Mouse (Mus musculus) midbrain, embryonic 14.5 days (tissue): ENCODE results near the gene Smurf1. TPM values are rescaled to one million over a fixed set of nuclear protein-coding genes. Genes with fewer than 3 reads are reported as not detected.

ENCODE experiments used
- ATAC-seq: fragments of 200-750 bp; cut with Nextera tagmentation; 2 replicates; pipeline ENCODE4 v1.8.0; 2017; ENCODE audit warnings: moderate number of reproducible peaks, moderate library complexity; ENCODE audit not compliant: low FRiP score, low TSS enrichment
- DNase-seq: peaks from one replicate; pipeline ENCODE4 v3.0.0-alpha.2; 2015
- H3K27ac ChIP-seq: fragments of 300-500 bp; sonication (generic); replicated peaks from 2 replicates; pipeline ENCODE4 v1.5.1; 2014; ENCODE audit warnings: mild to moderate bottlenecking, low read depth, low read length, moderate library complexity
- H3K27me3 ChIP-seq: fragments of 300-500 bp; sonication (generic); 2 replicates; pipeline ENCODE4 v1.6.1; 2014; ENCODE audit warnings: low read length, control low read depth, mixed read lengths; ENCODE audit not compliant: control insufficient read depth, insufficient read depth
- H3K36me3 ChIP-seq: fragments of 300-500 bp; sonication (generic); 2 replicates; pipeline ENCODE4 v1.6.1; 2014; ENCODE audit warnings: low read length, control low read depth; ENCODE audit not compliant: control insufficient read depth, insufficient read depth
- H3K4me1 ChIP-seq: fragments of 300-500 bp; sonication (generic); 2 replicates; pipeline ENCODE4 v1.6.1; 2014; ENCODE audit warnings: mild to moderate bottlenecking, antibody characterized with exemption, low read length, control low read depth; ENCODE audit not compliant: control insufficient read depth, insufficient read depth
- H3K4me2 ChIP-seq: fragments of 300-500 bp; sonication (generic); 2 replicates; pipeline ENCODE4 v1.6.1; 2014; ENCODE audit warnings: mild to moderate bottlenecking, low read length, moderate library complexity
- H3K4me3 ChIP-seq: fragments of 300-500 bp; sonication (generic); replicated peaks from 2 replicates; pipeline ENCODE4 v1.5.1; 2014; ENCODE audit warnings: low read depth, low read length
- H3K9ac ChIP-seq: fragments of 300-500 bp; sonication (generic); replicated peaks from 2 replicates; pipeline ENCODE4 v1.6.1; 2014; ENCODE audit warnings: mild to moderate bottlenecking, low read length, moderate library complexity
- H3K9me3 ChIP-seq: fragments of 300-500 bp; sonication (generic); 2 replicates; pipeline ENCODE4 v1.6.1; 2016; ENCODE audit warnings: low read length, control low read depth, mixed read lengths; ENCODE audit not compliant: control insufficient read depth
- WGBS: fragments of 180-500 bp; shearing (Covaris S2); extraction: QIAGEN DNeasy Blood & Tissue Kit; methylation state at CpG from one replicate; pipeline ENCODE4 v1.1.7; 2014; 5-methylcytosine and 5-hydroxymethylcytosine counted together
- polyA plus RNA-seq: library from polyadenylated mRNA; unstranded; fragments of >200 nt; fragmentation: Nextera tagmentation; extraction: Ambion mirVana; gene quantifications from 2 replicates; pipeline ENCODE4 v1.2.1, GENCODE M21; 2014

Gene Smurf1
- polyA plus RNA-seq, 1 experiment from 2014 or later: 44.9 TPM

DNA sequence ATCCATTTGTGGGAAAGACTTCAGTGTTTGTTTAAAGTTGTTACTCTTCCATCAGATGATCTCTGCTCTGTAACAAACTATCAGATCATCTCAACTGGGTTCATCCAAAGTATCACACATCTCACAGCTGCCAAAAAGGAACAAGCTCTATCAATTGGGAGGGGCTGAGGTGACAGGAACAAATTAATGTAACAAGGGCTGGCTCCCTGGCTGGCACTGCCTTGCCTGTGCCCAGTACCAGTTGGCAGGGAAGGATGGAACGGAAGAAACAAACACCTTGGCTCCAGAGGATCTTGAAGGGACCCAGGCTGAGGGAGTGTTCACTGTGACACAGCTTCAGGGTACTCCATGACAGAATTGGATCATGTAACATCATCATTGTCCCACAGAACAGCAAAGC lies 17.6 kb downstream of the Smurf1 start:
- DNase-seq: no peak
- Histone ChIP-seq H3K4me1 (no peaks in the 10 kb centered on the region), H3K4me3 (no peak overlapping the region), H3K9me3 (no peaks in the 10 kb centered on the region), H3K4me2 (no peak overlapping the region), H3K27ac (no peak overlapping the region), H3K36me3 (no peaks in the 10 kb centered on the region), H3K27me3 (no peaks in the 10 kb centered on the region), H3K9ac (no peak overlapping the region)
- ATAC-seq: no peak
- WGBS: 92% methylated on average over 1 of the region's 1 CpGs

DNA sequence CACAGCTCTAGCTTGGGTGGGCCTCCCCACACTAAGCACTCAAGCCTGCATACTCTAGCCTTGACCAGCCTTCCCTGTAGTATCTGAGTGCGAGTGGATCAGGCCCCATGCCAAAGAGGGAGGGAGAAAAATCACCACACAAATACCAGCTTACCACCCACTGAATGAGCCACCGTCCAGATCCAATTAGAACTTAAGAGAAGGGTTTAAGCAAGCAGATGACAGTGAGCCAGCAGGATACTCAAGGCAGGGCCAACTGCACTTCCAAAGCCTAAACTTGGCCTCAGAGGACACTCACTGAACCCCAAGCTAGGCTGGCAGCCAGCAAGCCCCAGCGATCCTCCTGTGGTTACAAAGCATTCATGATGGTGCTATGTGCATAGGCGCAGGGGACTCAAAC lies 19.6 kb downstream of the Smurf1 start:
- no peak overlapping the region for H3K9ac ChIP-seq
- no peak for ATAC-seq
- H3K4me3 ChIP-seq: no peak overlapping the region
- H3K27ac ChIP-seq: no peak overlapping the region
- H3K36me3 ChIP-seq: no peaks in the 10 kb centered on the region
- no peaks in the 10 kb centered on the region for H3K27me3 ChIP-seq
- H3K4me1 ChIP-seq: peaks cover 6% of the 10 kb centered on the region
- DNase-seq: peak; percentile 31
- no peaks in the 10 kb centered on the region for H3K9me3 ChIP-seq
- 57% methylated on average over 4 of the region's 4 CpGs for WGBS
- no peak overlapping the region for H3K4me2 ChIP-seq

- Histone ChIP-seq H3K36me3 (no peaks in the 10 kb centered on the region), H3K9me3 (no peaks in the 10 kb centered on the region), H3K4me2 (no peak overlapping the region), H3K27me3 (no peaks in the 10 kb centered on the region), H3K4me1 (peaks cover 13% of the 10 kb centered on the region), H3K27ac (no peak overlapping the region), H3K4me3 (no peak overlapping the region), H3K9ac (no peak overlapping the region)
- DNase-seq: no peak
- 91% methylated on average over 7 of the region's 7 CpGs for WGBS
- ATAC-seq: no peak
Measured at GRCm38 (mm10) chr5:144944932-144945331, 20.7 kb downstream of the Smurf1 start.

GRCm38 (mm10) chr5:144944370-144944769 lies 21.3 kb downstream of the Smurf1 start:
- Histone ChIP-seq H3K9ac (no peak overlapping the region), H3K36me3 (no peaks in the 10 kb centered on the region), H3K4me3 (no peak overlapping the region), H3K9me3 (no peaks in the 10 kb centered on the region), H3K27ac (no peak overlapping the region), H3K27me3 (no peaks in the 10 kb centered on the region), H3K4me1 (peaks cover 13% of the 10 kb centered on the region), H3K4me2 (no peak overlapping the region)
- DNase-seq: no peak
- ATAC-seq: no peak
- WGBS: 88% methylated on average over 4 of the region's 4 CpGs

DNA sequence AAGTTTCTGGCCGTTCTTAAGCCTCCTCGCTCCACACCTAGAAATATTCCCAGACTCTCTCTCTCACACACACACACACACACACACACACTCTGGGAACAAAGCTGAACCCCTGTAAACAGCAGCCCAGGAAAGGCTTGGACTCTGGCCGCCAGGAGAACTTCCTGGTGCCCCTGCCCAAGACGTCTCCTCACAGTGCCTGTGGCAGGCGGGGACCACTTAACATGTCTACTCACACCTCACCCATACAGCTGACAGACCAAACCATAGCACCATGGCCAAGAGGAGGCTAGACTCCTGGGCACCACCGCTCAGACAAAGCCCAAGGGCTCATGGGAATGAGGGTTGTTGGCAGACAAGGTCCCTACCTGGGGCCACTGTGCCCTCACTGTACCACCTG lies 22.3 kb downstream of the Smurf1 start:
- Histone ChIP-seq H3K36me3 (no peaks in the 10 kb centered on the region), H3K4me1 (peaks cover 13% of the 10 kb centered on the region), H3K9ac (no peak overlapping the region), H3K9me3 (no peaks in the 10 kb centered on the region), H3K4me3 (no peak overlapping the region), H3K27me3 (no peaks in the 10 kb centered on the region), H3K4me2 (no peak overlapping the region), H3K27ac (no peak overlapping the region)
- DNase-seq (no peak), ATAC-seq (no peak)
- 86% methylated on average over 6 of the region's 6 CpGs for WGBS

DNA sequence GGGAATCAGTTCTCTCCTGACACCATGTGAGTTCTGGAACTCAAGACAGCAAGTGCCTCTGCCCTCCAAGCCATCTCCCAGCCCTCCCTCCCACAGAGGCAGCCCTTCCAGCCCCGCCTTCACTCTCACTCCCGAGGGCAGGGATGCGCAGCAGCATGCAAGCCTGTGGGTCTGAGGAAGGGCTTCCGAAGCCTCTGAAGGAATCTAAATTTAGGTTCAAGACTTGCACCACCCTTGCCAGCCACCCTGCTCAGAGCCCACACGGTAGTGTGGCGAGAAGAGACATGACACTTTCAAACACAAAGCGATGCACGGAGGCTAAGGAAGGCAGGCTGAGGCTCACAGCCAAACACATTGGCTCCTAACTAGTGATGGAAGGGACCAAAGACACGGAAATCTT lies 23.2 kb downstream of the Smurf1 start:
- H3K4me1 ChIP-seq: peaks cover 13% of the 10 kb centered on the region
- H3K27ac ChIP-seq: no peak overlapping the region
- DNase-seq (no peak), ATAC-seq (no peak)
- no peak overlapping the region for H3K4me3 ChIP-seq
- H3K4me2 ChIP-seq: no peak overlapping the region
- no peaks in the 10 kb centered on the region for H3K9me3 ChIP-seq
- H3K9ac ChIP-seq: no peak overlapping the region
- no peaks in the 10 kb centered on the region for H3K36me3 ChIP-seq
- WGBS: 71% methylated on average over 9 of the region's 9 CpGs
- H3K27me3 ChIP-seq: no peaks in the 10 kb centered on the region

DNA sequence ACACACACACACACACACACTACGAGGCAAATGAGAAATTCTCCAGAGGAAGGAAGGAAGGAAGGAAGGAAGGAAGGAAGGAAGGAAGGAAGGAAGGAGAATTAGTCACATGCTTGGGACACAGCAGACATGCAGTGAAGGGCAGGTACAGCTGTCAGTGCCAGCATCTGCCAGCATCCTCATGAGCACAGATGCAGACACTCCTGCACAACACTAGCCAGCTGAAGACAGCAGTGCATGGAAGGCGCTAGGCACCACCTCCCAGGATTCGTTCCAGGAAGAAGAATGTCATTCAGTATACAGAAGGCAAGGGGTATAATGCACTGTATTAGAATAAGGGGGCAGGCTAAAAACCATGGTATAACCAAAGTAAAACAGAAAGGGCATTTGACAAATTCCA lies 24.7 kb downstream of the Smurf1 start:
- peak; percentile 38 for DNase-seq
- Histone ChIP-seq H3K9me3 (no peaks in the 10 kb centered on the region), H3K4me3 (no peak overlapping the region), H3K27me3 (no peaks in the 10 kb centered on the region), H3K4me1 (peaks cover 13% of the 10 kb centered on the region), H3K36me3 (no peaks in the 10 kb centered on the region), H3K4me2 (no peak overlapping the region), H3K27ac (peak overlapping the region; percentile 46), H3K9ac (no peak overlapping the region; the same call in 1 of the 2 replicates)
- WGBS: 54% methylated on average over 3 of the region's 3 CpGs
- ATAC-seq: no peak

- 95% methylated on average over 2 of the region's 2 CpGs for whole genome bisulfite sequencing
- H3K4me1 ChIP-seq: peaks cover 16% of the 10 kb centered on the region
- no peak overlapping the region for H3K4me2 ChIP-seq
- H3K9ac ChIP-seq: no peak overlapping the region
- H3K9me3 ChIP-seq: no peaks in the 10 kb centered on the region
- H3K27ac ChIP-seq: no peak overlapping the region
- no peak for ATAC-seq
- no peak overlapping the region for H3K4me3 ChIP-seq
- H3K27me3 ChIP-seq: no peaks in the 10 kb centered on the region
- no peaks in the 10 kb centered on the region for H3K36me3 ChIP-seq
- no peak for DNase-seq
Measured at GRCm38 (mm10) chr5:144937304-144937703, 28.3 kb downstream of the Smurf1 start.

DNA sequence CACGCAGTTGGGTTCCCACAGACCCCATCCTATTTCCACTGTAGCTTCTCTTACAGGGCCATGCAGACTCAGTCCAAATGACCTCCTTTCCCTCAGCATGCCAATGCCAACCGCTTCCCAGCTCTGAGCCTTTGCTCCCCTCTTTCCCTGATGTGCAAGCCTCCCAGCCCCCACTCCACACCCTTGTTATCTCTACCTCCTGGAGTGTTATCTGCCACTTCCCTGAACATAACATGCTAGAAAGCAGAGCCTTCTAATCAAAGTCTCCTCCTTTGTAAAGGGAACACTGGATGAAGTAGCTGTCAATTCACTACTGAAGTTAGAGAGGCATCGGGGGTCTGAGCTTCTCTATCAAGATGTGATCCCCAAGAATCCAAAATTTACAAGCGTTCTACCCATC lies 32.2 kb downstream of the Smurf1 start:
- no peak overlapping the region for H3K4me3 ChIP-seq
- WGBS: 88% methylated on average over 4 of the region's 4 CpGs
- no peak for ATAC-seq
- H3K9ac ChIP-seq: no peak overlapping the region
- DNase-seq: no peak
- no peak overlapping the region for H3K4me2 ChIP-seq
- H3K27ac ChIP-seq: no peak overlapping the region
- no peaks in the 10 kb centered on the region for H3K36me3 ChIP-seq
- H3K27me3 ChIP-seq: no peaks in the 10 kb centered on the region
- H3K4me1 ChIP-seq: peaks cover 3% of the 10 kb centered on the region; the same call in 1 of the 2 replicates
- no peaks in the 10 kb centered on the region for H3K9me3 ChIP-seq
